Mouse (Mus musculus) CH12.LX (cell line): ENCODE results near the gene Lztr1. TPM values are rescaled to one million over a fixed set of nuclear protein-coding genes. Genes with fewer than 3 reads are reported as not detected.

ENCODE experiments used
- DNase-seq: peaks from one replicate; pipeline ENCODE4 v3.0.0-alpha.2; 2013; ENCODE audit errors: extremely low read depth
- H3K27ac ChIP-seq: 2 replicates; pipeline ENCODE4 v1.5.1; 2012; ENCODE audit warnings: low read depth, mild to moderate bottlenecking, control low read depth, moderate library complexity; ENCODE audit not compliant: insufficient read depth
- H3K27me3 ChIP-seq: replicated peaks from 2 replicates; pipeline ENCODE3; 2012; ENCODE audit warnings: inconsistent platforms
- H3K36me3 ChIP-seq, 2 experiments: replicated peaks in 1 of 2; 2 replicates each; pipeline versions ENCODE3 to v1.6.1; 2012; ENCODE audit warnings: inconsistent platforms in 1 of 2, low read length in 1 of 2, mild to moderate bottlenecking in 1 of 2, mixed read lengths in 1 of 2, moderate library complexity in 1 of 2; ENCODE audit not compliant: control insufficient read depth in 1 of 2, insufficient read depth in 1 of 2
- H3K4me1 ChIP-seq, 2 experiments: 2 replicates each; pipeline ENCODE4 v1.6.1; 2012; ENCODE audit warnings: inconsistent platforms in 1 of 2, moderate library complexity in 1 of 2; ENCODE audit not compliant: insufficient read depth in 2 of 2, control insufficient read depth in 1 of 2
- H3K4me2 ChIP-seq: 2 replicates; pipeline ENCODE4 v1.6.1; 2012; ENCODE audit warnings: low read depth, mild to moderate bottlenecking, control low read depth; ENCODE audit not compliant: poor library complexity, insufficient read depth, severe bottlenecking
- H3K4me3 ChIP-seq, 3 experiments: fragments of 150-350 bp in 1 of 3; sonication (generic) in 1 of 3; replicated peaks in 1 of 3; 2 replicates each; pipeline versions ENCODE3 to v1.5.1; 2011 to 2012; ENCODE audit warnings: low read depth in 2 of 3, low read length in 2 of 3, mild to moderate bottlenecking in 2 of 3, moderate library complexity in 2 of 3, control low read depth in 1 of 3, improper control_type of control experiment in 1 of 3, inconsistent platforms in 1 of 3, mixed read lengths in 1 of 3; ENCODE audit not compliant: poor library complexity in 1 of 3
- H3K79me2 ChIP-seq: replicated peaks from 2 replicates; pipeline ENCODE4 v1.6.1; 2012; ENCODE audit warnings: mild to moderate bottlenecking, moderate library complexity; ENCODE audit not compliant: control insufficient read depth, poor library complexity, insufficient read depth, severe bottlenecking; ENCODE audit errors: extremely low read depth
- H3K9ac ChIP-seq: 2 replicates; pipeline ENCODE4 v1.6.1; 2012; ENCODE audit warnings: low read depth, mild to moderate bottlenecking, control low read depth, moderate library complexity; ENCODE audit not compliant: insufficient read depth
- H3K9me3 ChIP-seq: replicated peaks from 2 replicates; pipeline ENCODE3; 2012; ENCODE audit warnings: low read length, inconsistent platforms, mixed read lengths
- BHLHE40 ChIP-seq: IDR thresholded peaks from 2 replicates; pipeline ENCODE4 v1.6.1; 2011; ENCODE audit warnings: mild to moderate bottlenecking, low read depth, low read length, improper control_type of control experiment
- CTCF ChIP-seq, 2 experiments: IDR thresholded peaks in 1 of 2; conservative IDR thresholded peaks in 1 of 2; 2 replicates each; pipeline ENCODE4 v1.5.1; 2011 to 2012; ENCODE audit warnings: low read depth in 2 of 2, low read length in 2 of 2, improper control_type of control experiment in 1 of 2, inconsistent platforms in 1 of 2, mild to moderate bottlenecking in 1 of 2, moderate library complexity in 1 of 2
- ELF1 ChIP-seq: IDR thresholded peaks from 2 replicates; pipeline ENCODE4 v1.6.1; 2014; ENCODE audit warnings: low read depth, mild to moderate bottlenecking, inconsistent platforms, low read length, improper control_type of control experiment
- ETS1 ChIP-seq: conservative IDR thresholded peaks from 2 replicates; pipeline ENCODE4 v1.6.1; 2012; ENCODE audit warnings: low read depth, mild to moderate bottlenecking, inconsistent platforms, low read length, improper control_type of control experiment, moderate library complexity
- IRF4 ChIP-seq: IDR thresholded peaks from 2 replicates; pipeline ENCODE4 v1.6.1; 2014; ENCODE audit warnings: low read depth, mild to moderate bottlenecking, inconsistent platforms, low read length, improper control_type of control experiment
- JUND ChIP-seq: conservative IDR thresholded peaks from 2 replicates; pipeline ENCODE4 v1.6.1; 2011; ENCODE audit warnings: low read depth, low read length, improper control_type of control experiment
- KAT2A ChIP-seq: IDR thresholded peaks from 2 replicates; pipeline ENCODE4 v1.6.1; 2012; ENCODE audit warnings: low read length, improper control_type of control experiment, inconsistent platforms; ENCODE audit not compliant: insufficient replicate concordance
- MAFK ChIP-seq: IDR thresholded peaks from 2 replicates; pipeline ENCODE4 v1.6.1; 2011; ENCODE audit warnings: low read length, improper control_type of control experiment; ENCODE audit not compliant: insufficient replicate concordance
- NELFE ChIP-seq: IDR thresholded peaks from 2 replicates; pipeline ENCODE4 v1.6.1; 2011; ENCODE audit warnings: low read depth, low read length, improper control_type of control experiment
- PAX5 ChIP-seq: IDR thresholded peaks from 2 replicates; pipeline ENCODE4 v1.6.1; 2012; ENCODE audit warnings: low read length, inconsistent platforms, mixed read lengths
- POLR2A ChIP-seq: IDR thresholded peaks from 2 replicates; pipeline ENCODE4 v1.6.1; 2011; ENCODE audit warnings: low read depth, mild to moderate bottlenecking, improper control_type of control experiment, low read length
- POLR2AphosphoS2 ChIP-seq: IDR thresholded peaks from 2 replicates; pipeline ENCODE4 v1.6.1; 2011; ENCODE audit warnings: low read depth, low read length, improper control_type of control experiment
- RCOR1 ChIP-seq: conservative IDR thresholded peaks from 2 replicates; pipeline ENCODE4 v1.6.1; 2012; ENCODE audit warnings: low read depth, mild to moderate bottlenecking, inconsistent platforms, low read length, improper control_type of control experiment
- SMC3 ChIP-seq: IDR thresholded peaks from 2 replicates; pipeline ENCODE4 v1.6.1; 2011; ENCODE audit warnings: low read depth, low read length, improper control_type of control experiment
- UBTF ChIP-seq: IDR thresholded peaks from 2 replicates; pipeline ENCODE4 v1.6.1; 2012; ENCODE audit warnings: low read depth, mild to moderate bottlenecking, inconsistent platforms, low read length, improper control_type of control experiment, moderate library complexity
- USF1 ChIP-seq: IDR thresholded peaks from 2 replicates; pipeline ENCODE4 v1.6.1; 2014; ENCODE audit warnings: low read depth, mild to moderate bottlenecking, inconsistent platforms, low read length, improper control_type of control experiment
- USF2 ChIP-seq: conservative IDR thresholded peaks from 2 replicates; pipeline ENCODE4 v1.6.1; 2011; ENCODE audit warnings: low read depth, low read length, improper control_type of control experiment
- ZC3H11A ChIP-seq: IDR thresholded peaks from 2 replicates; pipeline ENCODE4 v1.6.1; 2012; ENCODE audit warnings: low read depth, mild to moderate bottlenecking, inconsistent platforms, low read length, improper control_type of control experiment
- ZNF384 ChIP-seq: IDR thresholded peaks from 2 replicates; pipeline ENCODE4 v1.6.1; 2012; ENCODE audit warnings: low read depth, low read length, improper control_type of control experiment, inconsistent platforms
- dilution Hi-C: fragments of 300-500 bp; cut with MboI; formaldehyde crosslinking; loops from 2 replicates; pipeline ENCODE4 v1.14.3; 2020; ENCODE audit warnings: low sequenced_read_pairs; ENCODE audit not compliant: extremely low pct_unique_long_range_greater_than_20kb, extremely low pct_ligation_motif_present
- in situ Hi-C: fragments of 300-500 bp; cut with MboI; formaldehyde crosslinking; loops from 3 replicates; pipeline ENCODE4 v1.14.3; 2019; ENCODE audit warnings: low sequenced_read_pairs, low pct_ligation_motif_present, low pct_unique_long_range_greater_than_20kb, mixed read lengths
- polyA plus RNA-seq: library from polyadenylated mRNA; unstranded; fragments of >175 nt; gene quantifications from 2 replicates; pipeline ENCODE4 v1.2.1, GENCODE M21; 2012; ENCODE audit warnings: low read depth; ENCODE audit not compliant: insufficient read length
- total RNA-seq, 2 experiments: library from RNA; depleted of rRNA; stranded (reverse); fragments of 300-350 nt in 1 of 2; fragments of >200 nt in 1 of 2; gene quantifications; 2 replicates each; pipeline ENCODE4 v1.2.3; 2012 to 2014

The Lztr1 gene
- total and polyA plus RNA-seq, 3 experiments = 110 to 138 (median 111) TPM

DNA sequence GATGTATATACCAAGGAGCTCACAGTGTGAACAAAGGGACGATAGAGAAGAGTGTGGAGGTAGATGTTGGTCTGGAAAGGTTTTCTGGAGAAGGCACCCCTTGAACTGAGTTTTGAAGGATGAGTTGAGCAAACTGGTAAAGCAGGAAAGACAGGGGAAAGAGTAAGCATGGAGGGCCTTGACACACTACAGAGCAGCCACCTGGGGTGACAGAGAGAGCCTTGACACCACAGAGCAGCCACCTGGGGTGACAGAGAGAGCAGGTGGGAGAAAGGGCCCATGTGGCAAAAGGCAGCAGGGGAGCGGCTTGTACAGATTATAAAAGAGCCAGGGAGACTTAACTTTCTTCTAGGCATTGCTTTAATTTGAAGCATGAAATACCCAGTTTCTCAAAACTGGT lies 33.7 kb upstream of the Lztr1 start:
- no peak for DNase-seq
- no peaks in the 10 kb centered on the region for H3K9me3 ChIP-seq
- H3K9ac ChIP-seq = no peak overlapping the region
- H3K79me2 ChIP-seq = peaks cover 60% of the 10 kb centered on the region
- no peak overlapping the region for H3K4me3 ChIP-seq
- no peak for TF ChIP-seq POLR2A
- peaks cover 36 to 87% of the 10 kb centered on the region in 2 experiments for H3K36me3 ChIP-seq
- dilution Hi-C loops (no loop called here), in situ Hi-C loops (no loop called here)
- no peak overlapping the region for H3K4me2 ChIP-seq
- no peaks in the 10 kb centered on the region for H3K27me3 ChIP-seq
- H3K27ac ChIP-seq = no peak overlapping the region
- peaks cover 0 to 15% of the 10 kb centered on the region in 2 experiments; a peak in 2 of 4 replicates for H3K4me1 ChIP-seq

DNA sequence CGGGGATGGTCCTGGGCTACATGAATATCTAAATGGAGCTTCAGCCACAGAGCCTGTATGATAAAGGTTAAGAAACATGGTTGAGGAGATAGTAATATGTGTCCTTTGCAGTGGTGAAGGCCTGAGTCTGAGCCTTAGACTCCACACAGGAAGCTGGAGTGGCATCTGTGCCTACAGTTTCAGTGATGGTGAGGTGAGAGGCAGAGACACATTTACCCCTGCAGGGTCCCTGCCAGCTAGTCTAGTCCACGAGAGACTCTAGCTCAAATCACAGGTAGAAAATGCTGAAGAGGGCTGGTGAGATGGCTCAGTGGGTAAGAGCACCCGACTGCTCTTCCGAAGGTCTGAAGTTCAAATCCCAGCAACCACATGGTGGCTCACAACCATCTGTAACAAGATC lies 33.2 kb upstream of the Lztr1 start:
- in situ Hi-C loops (no loop called here), dilution Hi-C loops (no loop called here)
- Histone ChIP-seq H3K79me2 (peaks cover 60% of the 10 kb centered on the region), H3K9ac (no peak overlapping the region), H3K4me1 (peaks cover 0 to 16% of the 10 kb centered on the region in 2 experiments; a peak in 2 of 4 replicates), H3K4me2 (no peak overlapping the region), H3K4me3 (no peak overlapping the region), H3K27me3 (no peaks in the 10 kb centered on the region), H3K27ac (no peak overlapping the region), H3K36me3 (peaks cover 30 to 86% of the 10 kb centered on the region in 2 experiments), H3K9me3 (no peaks in the 10 kb centered on the region)
- TF ChIP-seq NELFE = no peak
- peak; percentile 24; the same call in 1 of the 2 replicates for TF ChIP-seq ZNF384
- DNase-seq = no peak

DNA sequence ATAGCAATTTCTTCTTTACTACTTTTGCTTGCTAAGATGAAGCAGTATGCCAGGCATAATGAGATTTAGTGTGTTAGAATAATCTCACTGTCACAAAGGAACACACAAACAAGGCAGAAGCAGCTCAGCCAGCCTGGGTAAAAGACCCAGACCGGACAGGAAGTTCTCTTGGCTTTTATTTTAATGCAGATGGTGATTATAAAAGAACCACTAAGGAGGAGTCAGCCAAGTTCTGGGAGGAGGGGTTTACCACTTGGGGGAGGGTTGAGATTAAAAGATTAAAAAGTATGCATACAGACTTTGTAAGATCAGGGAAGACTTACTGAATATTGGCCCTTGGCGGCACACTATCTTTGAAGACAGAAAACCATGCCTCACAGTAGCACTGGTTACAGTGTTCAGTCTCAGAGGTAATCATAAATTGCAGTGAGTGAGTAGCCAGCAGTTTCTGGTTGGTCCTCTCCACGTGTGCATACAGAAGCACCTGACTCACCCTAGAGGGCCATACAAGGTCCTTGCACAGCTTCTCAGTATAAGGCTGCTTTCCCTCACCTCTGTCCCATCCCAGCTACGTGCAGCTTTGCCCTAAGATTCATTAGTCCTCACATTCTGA lies 30.1 kb upstream of the Lztr1 start:
- DNase-seq = no peak
- Histone ChIP-seq H3K4me2 (no peak overlapping the region), H3K9ac (no peak overlapping the region), H3K36me3 (peaks cover 29 to 88% of the 10 kb centered on the region in 2 experiments), H3K27me3 (no peaks in the 10 kb centered on the region), H3K9me3 (no peaks in the 10 kb centered on the region), H3K4me3 (no peak overlapping the region), H3K79me2 (peaks cover 58% of the 10 kb centered on the region), H3K27ac (no peak overlapping the region), H3K4me1 (peaks cover 0 to 23% of the 10 kb centered on the region in 2 experiments; a peak in 2 of 4 replicates)
- dilution Hi-C loops = no loop called here
- TF ChIP-seq USF2 (no peak), ZC3H11A (no peak)
- in situ Hi-C loops = no loop called here

- Histone ChIP-seq H3K27ac (no peak overlapping the region), H3K27me3 (no peaks in the 10 kb centered on the region), H3K4me2 (no peak overlapping the region), H3K4me1 (peaks cover 0 to 11% of the 10 kb centered on the region in 2 experiments; a peak in 1 of 4 replicates), H3K36me3 (peaks cover 38 to 93% of the 10 kb centered on the region in 2 experiments), H3K9me3 (no peaks in the 10 kb centered on the region), H3K9ac (no peak overlapping the region), H3K4me3 (no peak overlapping the region), H3K79me2 (peaks cover 47% of the 10 kb centered on the region)
- in situ Hi-C loops (no loop called here), dilution Hi-C loops (no loop called here)
- no peak for DNase-seq
- TF ChIP-seq CTCF (conservative IDR thresholded peaks at IDR 0.05 in 1 of 2, IDR thresholded peaks at IDR 0.05 in 1 of 2; ENCODE audit: low read depth in 2 of 2, low read length in 2 of 2) = no peak
- no peak for TF ChIP-seq BHLHE40
- TF ChIP-seq PAX5 = no peak
- TF ChIP-seq UBTF = no peak
- no peak for TF ChIP-seq ETS1
- no peak for TF ChIP-seq IRF4
- no peak for TF ChIP-seq JUND
- TF ChIP-seq POLR2A = no peak
- TF ChIP-seq RCOR1 = no peak
- TF ChIP-seq NELFE = no peak
- TF ChIP-seq ZNF384 = no peak
- no peak for TF ChIP-seq MAFK
- TF ChIP-seq POLR2AphosphoS2 = no peak
- TF ChIP-seq USF1 = no peak
- TF ChIP-seq ELF1 = no peak
- TF ChIP-seq SMC3 = no peak
- TF ChIP-seq KAT2A = no peak
Observed at GRCm38 (mm10) chr16:17481465-17481864, 27.0 kb upstream of the Lztr1 start.
